Mouse (Mus musculus) MEL (cell line): ENCODE results near the gene Evx1. TPM values are rescaled to one million over a fixed set of nuclear protein-coding genes. Genes with fewer than 3 reads are reported as not detected.

Experiments used
- DNase-seq: peaks from one replicate; pipeline ENCODE4 v3.0.0; 2011; ENCODE audit warnings: low read depth, low spot score
- H3K27ac ChIP-seq: 2 replicates; pipeline ENCODE4 v1.5.1; 2012; ENCODE audit warnings: low read depth, mild to moderate bottlenecking, control low read depth, low read length, moderate library complexity; ENCODE audit not compliant: control insufficient read depth
- H3K27me3 ChIP-seq, 2 experiments: fragments of 150-350 bp in 1 of 2; sonication (generic) in 1 of 2; 2 replicates each; pipeline ENCODE4 v1.6.1; 2012; ENCODE audit warnings: low read length in 2 of 2, mild to moderate bottlenecking in 2 of 2, improper control_type of control experiment in 1 of 2, moderate library complexity in 1 of 2; ENCODE audit not compliant: insufficient read depth in 2 of 2, control insufficient read depth in 1 of 2
- H3K36me3 ChIP-seq, 2 experiments: 2 replicates each; pipeline ENCODE4 v1.6.1; 2012 to 2014; ENCODE audit warnings: low read length in 2 of 2, improper control_type of control experiment in 1 of 2, inconsistent platforms in 1 of 2, mild to moderate bottlenecking in 1 of 2; ENCODE audit not compliant: insufficient read depth in 2 of 2, control insufficient read depth in 1 of 2
- H3K4me1 ChIP-seq, 2 experiments: fragments of 150-350 bp in 1 of 2; sonication (generic) in 1 of 2; 2 replicates each; pipeline ENCODE4 v1.6.1; 2012; ENCODE audit warnings: low read length in 2 of 2, improper control_type of control experiment in 1 of 2, mild to moderate bottlenecking in 1 of 2; ENCODE audit not compliant: insufficient read depth in 2 of 2, control insufficient read depth in 1 of 2
- H3K4me3 ChIP-seq, 2 experiments: fragments of 150-350 bp in 1 of 2; sonication (generic) in 1 of 2; 2 replicates each; pipeline ENCODE4 v1.5.1; 2012; ENCODE audit warnings: low read depth in 2 of 2, low read length in 2 of 2, mild to moderate bottlenecking in 2 of 2, moderate library complexity in 2 of 2, control low read depth in 1 of 2, improper control_type of control experiment in 1 of 2; ENCODE audit not compliant: control insufficient read depth in 1 of 2, insufficient read depth in 1 of 2
- H3K79me2 ChIP-seq: 2 replicates; pipeline ENCODE4 v1.6.1; 2012; ENCODE audit warnings: mild to moderate bottlenecking, low read length, moderate library complexity; ENCODE audit not compliant: control insufficient read depth, poor library complexity, insufficient read depth
- H3K9ac ChIP-seq: 2 replicates; pipeline ENCODE4 v1.6.1; 2012; ENCODE audit warnings: low read depth, mild to moderate bottlenecking, control low read depth, low read length, moderate library complexity; ENCODE audit not compliant: control insufficient read depth, poor library complexity, severe bottlenecking
- H3K9me3 ChIP-seq: fragments of 150-350 bp; sonication (generic); replicated peaks from 2 replicates; pipeline ENCODE4 v1.6.1; 2012; ENCODE audit warnings: mild to moderate bottlenecking, low read length, improper control_type of control experiment, moderate library complexity; ENCODE audit not compliant: insufficient read depth
- BHLHE40 ChIP-seq: IDR thresholded peaks from 2 replicates; pipeline ENCODE4 v1.6.1; 2012; ENCODE audit warnings: low read depth, mild to moderate bottlenecking, inconsistent platforms, low read length, improper control_type of control experiment, borderline replicate concordance
- CHD1 ChIP-seq: IDR thresholded peaks from 2 replicates; pipeline ENCODE4 v1.6.1; 2012; ENCODE audit warnings: low read depth, mild to moderate bottlenecking, inconsistent platforms, low read length, improper control_type of control experiment
- CHD2 ChIP-seq: IDR thresholded peaks from 2 replicates; pipeline ENCODE4 v1.6.1; 2011; ENCODE audit warnings: low read length, improper control_type of control experiment
- E2F4 ChIP-seq: IDR thresholded peaks from 2 replicates; pipeline ENCODE4 v1.6.1; 2011; ENCODE audit warnings: low read depth, low read length, improper control_type of control experiment, borderline replicate concordance
- ELF1 ChIP-seq: IDR thresholded peaks from 2 replicates; pipeline ENCODE4 v1.6.1; 2014; ENCODE audit warnings: low read depth, mild to moderate bottlenecking, inconsistent platforms, low read length, improper control_type of control experiment, moderate library complexity
- ETS1 ChIP-seq: IDR thresholded peaks from 2 replicates; pipeline ENCODE4 v1.6.1; 2012; ENCODE audit warnings: low read depth, mild to moderate bottlenecking, inconsistent platforms, low read length, improper control_type of control experiment, moderate library complexity
- GABPA ChIP-seq: IDR thresholded peaks from 2 replicates; pipeline ENCODE4 v1.6.1; 2012; ENCODE audit warnings: low read depth, mild to moderate bottlenecking, inconsistent platforms, low read length, improper control_type of control experiment, moderate library complexity
- GATA1 ChIP-seq: IDR thresholded peaks from 2 replicates; pipeline ENCODE4 v1.6.1; 2011; ENCODE audit warnings: low read depth, low read length, improper control_type of control experiment
- HCFC1 ChIP-seq: IDR thresholded peaks from 2 replicates; pipeline ENCODE4 v1.6.1; 2012; ENCODE audit warnings: low read depth, mild to moderate bottlenecking, inconsistent platforms, low read length, improper control_type of control experiment, moderate library complexity
- MAZ ChIP-seq: IDR thresholded peaks from 2 replicates; pipeline ENCODE4 v1.6.1; 2012; ENCODE audit warnings: low read depth, mild to moderate bottlenecking, inconsistent platforms, low read length, improper control_type of control experiment
- MXI1 ChIP-seq: IDR thresholded peaks from 2 replicates; pipeline ENCODE4 v1.6.1; 2011; ENCODE audit warnings: mild to moderate bottlenecking, low read depth, low read length, improper control_type of control experiment
- MYB ChIP-seq: IDR thresholded peaks from 2 replicates; pipeline ENCODE4 v1.6.1; 2011; ENCODE audit warnings: mild to moderate bottlenecking, low read depth, low read length, improper control_type of control experiment
- MYC ChIP-seq: IDR thresholded peaks from 2 replicates; pipeline ENCODE4 v1.6.1; 2011; ENCODE audit warnings: low read depth, mild to moderate bottlenecking, low read length, improper control_type of control experiment, moderate library complexity
- NELFE ChIP-seq: IDR thresholded peaks from 2 replicates; pipeline ENCODE4 v1.6.1; 2011; ENCODE audit warnings: low read depth, low read length, improper control_type of control experiment
- NRF1 ChIP-seq: IDR thresholded peaks from 2 replicates; pipeline ENCODE4 v1.6.1; 2014; ENCODE audit warnings: low read depth, mild to moderate bottlenecking, inconsistent platforms, low read length, improper control_type of control experiment, moderate library complexity; ENCODE audit not compliant: poor library complexity, insufficient read depth, severe bottlenecking
- POLR2A ChIP-seq, 2 experiments: IDR thresholded peaks; 2 replicates each; pipeline ENCODE4 v1.6.1; 2011 to 2012; ENCODE audit warnings: low read length in 2 of 2, mild to moderate bottlenecking in 2 of 2, control low read depth in 1 of 2, improper control_type of control experiment in 1 of 2, low read depth in 1 of 2, moderate library complexity in 1 of 2; ENCODE audit not compliant: control insufficient read depth in 1 of 2, insufficient read depth in 1 of 2, poor library complexity in 1 of 2
- POLR2AphosphoS2 ChIP-seq: IDR thresholded peaks from 2 replicates; pipeline ENCODE4 v1.6.1; 2011; ENCODE audit warnings: low read length, improper control_type of control experiment
- POLR2AphosphoS5 ChIP-seq: IDR thresholded peaks from 2 replicates; pipeline ENCODE4 v1.6.1; 2012; ENCODE audit warnings: low read depth, borderline replicate concordance, mild to moderate bottlenecking, inconsistent platforms, low read length, moderate library complexity, mixed read lengths
- RAD21 ChIP-seq: IDR thresholded peaks from 2 replicates; pipeline ENCODE4 v1.6.1; 2011; ENCODE audit warnings: mild to moderate bottlenecking, low read depth, low read length, improper control_type of control experiment
- RCOR1 ChIP-seq: IDR thresholded peaks from 2 replicates; pipeline ENCODE4 v1.6.1; 2012; ENCODE audit warnings: low read depth, mild to moderate bottlenecking, inconsistent platforms, low read length, improper control_type of control experiment
- SIN3A ChIP-seq: IDR thresholded peaks from 2 replicates; pipeline ENCODE4 v1.6.1; 2012; ENCODE audit warnings: low read length, improper control_type of control experiment, inconsistent platforms
- TAL1 ChIP-seq: IDR thresholded peaks from 2 replicates; pipeline ENCODE4 v1.6.1; 2012; ENCODE audit warnings: mild to moderate bottlenecking, inconsistent platforms, low read length, moderate library complexity, mixed read lengths
- UBTF ChIP-seq: IDR thresholded peaks from 2 replicates; pipeline ENCODE4 v1.6.1; 2012; ENCODE audit warnings: low read depth, mild to moderate bottlenecking, inconsistent platforms, low read length, improper control_type of control experiment, moderate library complexity, borderline replicate concordance; ENCODE audit not compliant: insufficient read depth
- USF1 ChIP-seq: IDR thresholded peaks from 2 replicates; pipeline ENCODE4 v1.6.1; 2014; ENCODE audit warnings: low read depth, mild to moderate bottlenecking, inconsistent platforms, low read length, improper control_type of control experiment, moderate library complexity
- USF2 ChIP-seq, 2 experiments: IDR thresholded peaks; 2 replicates each; pipeline ENCODE4 v1.6.1; 2011 to 2012; ENCODE audit warnings: improper control_type of control experiment in 2 of 2, low read length in 2 of 2, borderline replicate concordance in 1 of 2, inconsistent platforms in 1 of 2, low read depth in 1 of 2, mild to moderate bottlenecking in 1 of 2; ENCODE audit not compliant: insufficient read depth in 1 of 2
- ZC3H11A ChIP-seq: IDR thresholded peaks from 2 replicates; pipeline ENCODE4 v1.6.1; 2012; ENCODE audit warnings: low read depth, mild to moderate bottlenecking, inconsistent platforms, low read length, improper control_type of control experiment
- ZMIZ1 ChIP-seq: IDR thresholded peaks from 2 replicates; pipeline ENCODE4 v1.6.1; 2012; ENCODE audit warnings: low read depth, mild to moderate bottlenecking, inconsistent platforms, low read length, improper control_type of control experiment, moderate library complexity
- polyA plus RNA-seq, 2 experiments: library from polyadenylated mRNA; stranded (reverse) in 1 of 2; unstranded in 1 of 2; fragments of >175 nt in 1 of 2; fragments of >200 nt in 1 of 2; gene quantifications; 2 replicates each; pipeline versions ENCODE4 v1.2.1 to v1.2.4; 2012; ENCODE audit warnings: low replicate concordance in 2 of 2, low read depth in 1 of 2; ENCODE audit not compliant: insufficient read length in 2 of 2, insufficient read depth in 1 of 2, missing spikeins in 1 of 2
- total RNA-seq: library from RNA; depleted of rRNA; stranded (reverse); fragments of 300-350 nt; gene quantifications from 2 replicates; pipeline ENCODE4 v1.2.3, GENCODE M21; 2012

Evx1 gene
- total and polyA plus RNA-seq, 3 experiments = not detected

DNA sequence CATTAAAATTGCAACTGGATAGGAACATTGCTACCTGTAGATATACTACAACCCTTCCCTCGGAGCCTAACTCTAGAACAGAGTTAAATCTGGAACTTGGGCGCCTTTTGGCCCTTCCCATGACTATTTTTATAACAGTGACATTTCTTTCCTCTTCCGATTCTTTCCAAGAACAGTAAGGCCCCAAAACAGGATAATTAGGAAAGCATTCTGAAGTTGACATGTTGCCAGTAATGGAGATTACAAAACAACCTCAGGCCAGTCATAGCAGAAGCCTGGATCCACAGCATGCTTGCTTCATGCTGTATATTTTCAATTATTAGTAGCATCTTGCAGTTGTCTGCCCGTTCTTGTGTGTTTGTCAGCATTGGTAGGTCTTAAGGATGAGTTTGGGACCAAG lies 12.5 kb upstream of the Evx1 start:
- Histone ChIP-seq H3K4me1 (no peaks in the 10 kb centered on the region), H3K36me3 (no peaks in the 10 kb centered on the region), H3K27me3 (no peaks in the 10 kb centered on the region), H3K27ac (no peak overlapping the region), H3K79me2 (no peaks in the 10 kb centered on the region), H3K9me3 (no peaks in the 10 kb centered on the region), H3K4me3 (no peak overlapping the region), H3K9ac (no peak overlapping the region)
- TF ChIP-seq CHD1 (no peak), E2F4 (no peak), GATA1 (no peak), POLR2A (IDR thresholded peaks at IDR 0.05; ENCODE audit: control insufficient read depth in 1 of 2, insufficient read depth in 1 of 2, low read depth in 1 of 2, low read length in 2 of 2, poor library complexity in 1 of 2) (no peak), MXI1 (no peak), MYC (no peak), POLR2AphosphoS5 (no peak), USF2 (IDR thresholded peaks at IDR 0.05; ENCODE audit: borderline replicate concordance in 1 of 2, insufficient read depth in 1 of 2, low read depth in 1 of 2, low read length in 2 of 2) (no peak), ELF1 (no peak), SIN3A (no peak), ZMIZ1 (no peak), POLR2AphosphoS2 (no peak), RAD21 (no peak), MYB (no peak), MAZ (no peak), HCFC1 (no peak), UBTF (no peak), RCOR1 (no peak)
- no peak for DNase-seq

DNA sequence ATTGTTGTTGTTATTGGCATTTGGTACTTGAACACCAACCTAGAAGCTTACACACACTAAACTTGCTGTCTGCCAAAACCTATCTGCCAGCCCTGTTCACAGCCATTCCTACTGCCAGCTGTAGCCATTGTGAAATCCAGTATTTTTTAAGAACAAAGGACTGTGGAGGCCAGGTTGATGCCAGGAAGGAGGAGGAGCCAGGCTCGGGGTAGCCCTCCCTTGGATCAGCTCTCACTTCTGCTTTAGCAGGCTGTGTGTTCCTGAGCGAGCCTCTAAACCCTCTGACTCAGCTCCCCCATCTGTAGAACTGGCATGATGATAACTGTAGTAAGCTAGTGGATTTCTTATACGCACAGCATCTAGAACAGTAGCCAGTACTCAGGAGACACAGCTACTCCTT lies 9.9 kb upstream of the Evx1 start:
- Histone ChIP-seq H3K9me3 (no peaks in the 10 kb centered on the region), H3K36me3 (no peaks in the 10 kb centered on the region), H3K27ac (no peak overlapping the region), H3K79me2 (no peaks in the 10 kb centered on the region), H3K4me3 (no peak overlapping the region), H3K4me1 (no peaks in the 10 kb centered on the region), H3K27me3 (no peaks in the 10 kb centered on the region), H3K9ac (no peak overlapping the region)
- TF ChIP-seq CHD1 = no peak
- TF ChIP-seq POLR2AphosphoS5 = no peak
- TF ChIP-seq UBTF = no peak
- TF ChIP-seq SIN3A = no peak
- no peak for TF ChIP-seq TAL1
- no peak for TF ChIP-seq RAD21
- no peak for TF ChIP-seq USF1
- TF ChIP-seq CHD2 = no peak
- TF ChIP-seq ETS1 = no peak
- no peak for TF ChIP-seq ZMIZ1
- TF ChIP-seq ZC3H11A = no peak
- TF ChIP-seq GABPA = no peak
- no peak for TF ChIP-seq BHLHE40
- TF ChIP-seq NRF1 = no peak
- no peak for TF ChIP-seq GATA1
- no peak for TF ChIP-seq NELFE
- no peak for DNase-seq
